Mouse (Mus musculus): Measurements from ENCODE around the gene Vax2. TPM values are rescaled to one million over a fixed set of nuclear protein-coding genes. Genes with fewer than 3 reads are reported as not detected.

The Vax2 gene
- polyA plus RNA-seq (2012) = not detected in 2 replicates

GRCm38 (mm10) chr6:83711067-83711675 is at the start of gene Vax2:
Gene Vax2, plus strand, starts transcription at chr6:83711264.

GRCm38 (mm10) chr6:83677757-83678156 is 33.3 kb upstream of the Vax2 start, which contains the start of gene Cd207:
Gene Cd207, minus strand, starts transcription at chr6:83677857.

GRCm38 (mm10) chr6:83742761-83743160 is 31.7 kb downstream of the Vax2 start, which contains the start of gene Atp6v1b1:
Gene Atp6v1b1, plus strand, starts transcription at chr6:83742990.

GRCm38 (mm10) chr6:83762344-83762743 is 51.3 kb downstream of the Vax2 start, which contains the start of gene Ankrd53:
Gene Ankrd53, plus strand, starts transcription at chr6:83762644.

GRCm38 (mm10) chr6:83775638-83776293 is 64.7 kb downstream of the Vax2 start, which contains the start of gene Tex261:
Gene Tex261, minus strand, starts transcription at chr6:83775813.

Other genes starting within 250 kb of the Vax2 start
- 18.6 and 20.8 TPM in 2 replicates for gene Dguok, start 204.3 kb upstream of the Vax2 start, polyA plus RNA-seq (2012)
- not detected in 2 replicates for gene Actg2, start 175.0 kb upstream of the Vax2 start, polyA plus RNA-seq (2012)
- gene Stambp, start 138.5 kb upstream of the Vax2 start, polyA plus RNA-seq (2012) = 2.0 and 2.2 TPM in 2 replicates
- gene Clec4f, start 55.1 kb upstream of the Vax2 start, polyA plus RNA-seq (2012) = not detected in 2 replicates
- not detected in 2 replicates for gene Cd207, start 33.4 kb upstream of the Vax2 start, polyA plus RNA-seq (2012)
- gene Atp6v1b1, start 31.7 kb downstream of the Vax2 start, polyA plus RNA-seq (2012) = not detected in 2 replicates
- not detected in 2 replicates for gene Ankrd53, start 51.4 kb downstream of the Vax2 start, polyA plus RNA-seq (2012)
- gene Tex261, start 64.5 kb downstream of the Vax2 start, polyA plus RNA-seq (2012) = 43.6 and 45.3 TPM in 2 replicates
- 7.6 and 8.4 TPM in 2 replicates for gene Nagk, start 83.7 kb downstream of the Vax2 start, polyA plus RNA-seq (2012)
- gene Paip2b, start 120.5 kb downstream of the Vax2 start, polyA plus RNA-seq (2012) = 14.8 and 21.6 TPM in 2 replicates
- 11.2 and 11.8 TPM in 2 replicates for gene Zfp638, start 155.8 kb downstream of the Vax2 start, polyA plus RNA-seq (2012)

Measured in megakaryocyte-erythroid progenitor cell, adult 5 weeks (primary cell).